Mouse (Mus musculus) neural tube, embryonic 12.5 days (tissue): Measurements from ENCODE around the gene Myl6. TPM values are rescaled to one million over a fixed set of nuclear protein-coding genes. Genes with fewer than 3 reads are reported as not detected.

ENCODE experiments used
- ATAC-seq: fragments of 200-750 bp; cut with Nextera tagmentation; 2 replicates; pipeline ENCODE4 v1.8.0; 2017; ENCODE audit warnings: low read depth, mild to moderate bottlenecking, moderate TSS enrichment, moderate library complexity; ENCODE audit not compliant: low FRiP score
- H3K27ac ChIP-seq: fragments of 300-500 bp; sonication (generic); 2 replicates; pipeline ENCODE4 v1.5.1; 2016
- H3K27me3 ChIP-seq: fragments of 300-500 bp; sonication (generic); replicated peaks from 2 replicates; pipeline ENCODE4 v1.6.1; 2016; ENCODE audit warnings: mild to moderate bottlenecking
- H3K36me3 ChIP-seq: fragments of 300-500 bp; sonication (generic); 2 replicates; pipeline ENCODE4 v1.6.1; 2016; ENCODE audit warnings: mild to moderate bottlenecking
- H3K4me1 ChIP-seq: fragments of 300-500 bp; sonication (generic); 2 replicates; pipeline ENCODE4 v1.6.1; 2016
- H3K4me2 ChIP-seq: fragments of 300-500 bp; sonication (generic); replicated peaks from 2 replicates; pipeline ENCODE4 v1.6.1; 2016; ENCODE audit warnings: mild to moderate bottlenecking
- H3K4me3 ChIP-seq: fragments of 300-500 bp; sonication (generic); 2 replicates; pipeline ENCODE4 v1.5.1; 2016
- H3K9ac ChIP-seq: fragments of 300-500 bp; sonication (generic); 2 replicates; pipeline ENCODE4 v1.6.1; 2016; ENCODE audit warnings: mild to moderate bottlenecking
- H3K9me3 ChIP-seq: fragments of 300-500 bp; sonication (generic); 2 replicates; pipeline ENCODE4 v1.6.1; 2016; ENCODE audit warnings: mild to moderate bottlenecking
- WGBS: fragments of 180-500 bp; shearing (Covaris S2); methylation state at CpG from one replicate; pipeline ENCODE4 v1.1.7; 2016; 5-methylcytosine and 5-hydroxymethylcytosine counted together
- polyA plus RNA-seq: library from polyadenylated mRNA; unstranded; fragments of >200 nt; fragmentation: Nextera tagmentation; extraction: Ambion mirVana; gene quantifications from 2 replicates; pipeline ENCODE4 v1.2.1, GENCODE M21; 2016

Gene Myl6
- polyA plus RNA-seq, result 879 and 909 TPM in 2 replicates

DNA sequence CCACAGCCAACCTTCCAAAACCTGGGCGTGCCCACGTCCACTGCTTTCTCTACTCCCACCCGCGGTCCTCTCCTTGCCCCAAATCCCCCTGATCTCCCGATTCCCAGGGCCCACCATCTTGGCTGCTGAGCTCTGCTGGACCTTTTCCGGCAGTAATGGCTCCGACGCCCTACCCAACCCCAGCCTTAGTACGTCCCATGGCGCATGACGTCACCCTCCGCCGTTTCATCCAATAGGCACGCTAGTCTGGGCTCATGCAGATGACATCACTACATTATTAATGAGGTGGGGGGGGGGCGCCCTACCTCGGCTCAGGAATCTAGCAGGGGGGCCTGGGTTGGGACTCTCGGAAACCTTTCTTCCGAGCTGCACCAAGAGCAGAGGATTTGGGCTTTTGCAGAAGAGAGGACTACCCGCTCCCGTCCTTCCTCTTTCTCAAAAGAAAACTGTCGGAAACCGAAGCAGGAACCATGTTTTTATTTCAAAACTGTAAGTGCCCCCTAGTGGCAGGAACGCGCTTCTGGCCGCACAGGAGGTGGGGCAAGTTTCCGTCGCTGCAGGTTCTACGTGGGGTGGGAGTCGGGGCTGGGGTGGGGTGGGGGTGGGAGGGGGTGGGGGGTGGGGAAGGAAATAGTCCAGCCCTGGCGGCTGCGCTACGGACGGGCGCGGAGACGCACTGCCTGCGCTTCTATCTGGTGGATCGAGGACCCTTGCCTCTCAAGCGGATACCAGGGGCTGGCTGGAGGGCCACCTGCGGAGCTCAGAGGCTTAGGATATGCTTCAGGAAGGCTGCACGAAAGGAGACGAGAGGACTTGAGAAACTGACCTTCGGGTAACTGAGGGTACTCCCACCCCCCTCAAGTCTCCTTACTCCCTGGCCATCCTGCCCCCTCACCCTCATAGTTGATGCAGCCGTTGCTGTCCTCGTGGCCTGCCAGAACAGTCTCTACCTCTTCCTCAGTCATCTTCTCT lies at the start of gene Myl6:
Myl6 (minus strand) TSS at position 451 of the 972 bp plus-strand sequence.
- Histone ChIP-seq H3K9me3 (no peaks in the 10 kb centered on the region), H3K4me2 (peak within 1 kb of the TSS; percentile 84), H3K4me1 (peaks cover 36% of the 10 kb centered on the region), H3K27ac (peak within 1 kb of the TSS; percentile 54), H3K27me3 (no peaks in the 10 kb centered on the region), H3K4me3 (peak within 1 kb of the TSS; percentile 66), H3K9ac (peak within 1 kb of the TSS; percentile 78), H3K36me3 (peaks cover 29% of the 10 kb centered on the region)
- peak; percentile 94 for ATAC-seq
- under 1% methylated on average over 45 of the region's 45 CpGs for WGBS

DNA sequence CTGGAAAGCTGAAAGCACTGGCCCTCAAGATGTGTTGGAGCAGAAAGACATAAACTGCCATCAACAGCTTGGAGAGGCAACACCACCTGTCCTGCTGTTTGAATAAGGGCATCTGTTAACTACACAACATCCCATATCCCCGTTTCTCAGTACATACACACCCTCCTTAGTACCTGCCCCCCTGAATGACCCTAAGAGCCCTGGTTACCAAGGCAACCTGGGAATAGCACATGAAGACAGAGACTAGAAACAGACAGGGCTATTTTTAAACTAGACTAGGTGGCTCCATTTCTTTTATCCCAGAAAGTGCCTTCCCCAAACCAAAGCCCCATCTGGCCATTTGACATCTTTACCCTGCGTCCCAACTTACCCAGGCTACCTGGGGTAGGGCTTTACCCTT lies 49.2 kb upstream of the Myl6 start:
- peaks cover 46% of the 10 kb centered on the region for H3K36me3 ChIP-seq
- H3K9me3 ChIP-seq, result no peaks in the 10 kb centered on the region
- H3K4me1 ChIP-seq, result peaks cover 12% of the 10 kb centered on the region; the same call in 1 of the 2 replicates
- H3K27ac ChIP-seq, result no peak overlapping the region
- H3K27me3 ChIP-seq, result no peaks in the 10 kb centered on the region; the same call in 1 of the 2 replicates
- no peak overlapping the region for H3K4me3 ChIP-seq
- 83% methylated on average over 2 of the region's 2 CpGs for WGBS
- H3K4me2 ChIP-seq, result no peak overlapping the region
- H3K9ac ChIP-seq, result no peak overlapping the region
- ATAC-seq, result no peak

DNA sequence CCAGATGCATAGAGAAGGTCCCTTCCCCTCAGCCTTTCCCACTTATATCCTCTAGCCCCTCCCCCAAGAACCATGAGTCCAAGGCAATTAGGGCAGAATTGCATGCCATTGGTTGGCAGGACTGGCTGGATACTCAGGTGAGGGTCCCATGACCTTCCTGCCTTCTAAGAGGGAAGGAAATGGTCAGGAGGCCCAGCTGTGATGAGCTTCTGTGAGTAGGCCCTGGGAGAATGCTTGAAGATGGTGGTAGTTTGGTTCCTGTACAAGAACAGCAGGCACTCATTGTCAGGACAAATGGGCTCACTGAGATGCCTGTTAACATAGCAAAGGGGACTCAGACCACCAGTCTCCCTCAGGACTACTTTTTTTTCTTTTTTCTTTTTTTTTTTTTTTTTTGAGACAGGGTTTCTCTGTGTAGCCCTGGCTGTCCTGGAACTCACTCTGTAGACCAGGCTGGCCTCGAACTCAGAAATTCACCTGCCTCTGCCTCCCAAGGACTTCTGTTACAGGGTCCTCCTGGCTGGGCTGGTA lies 44.5 kb upstream of the Myl6 start:
- no peak overlapping the region for H3K4me2 ChIP-seq
- H3K4me1 ChIP-seq, result no peaks in the 10 kb centered on the region
- peaks cover 24% of the 10 kb centered on the region for H3K36me3 ChIP-seq
- no peak overlapping the region for H3K4me3 ChIP-seq
- 88% methylated on average over 1 of the region's 1 CpGs for WGBS
- no peak for ATAC-seq
- H3K9me3 ChIP-seq, result no peaks in the 10 kb centered on the region
- no peaks in the 10 kb centered on the region for H3K27me3 ChIP-seq
- no peak overlapping the region for H3K9ac ChIP-seq
- no peak overlapping the region for H3K27ac ChIP-seq

DNA sequence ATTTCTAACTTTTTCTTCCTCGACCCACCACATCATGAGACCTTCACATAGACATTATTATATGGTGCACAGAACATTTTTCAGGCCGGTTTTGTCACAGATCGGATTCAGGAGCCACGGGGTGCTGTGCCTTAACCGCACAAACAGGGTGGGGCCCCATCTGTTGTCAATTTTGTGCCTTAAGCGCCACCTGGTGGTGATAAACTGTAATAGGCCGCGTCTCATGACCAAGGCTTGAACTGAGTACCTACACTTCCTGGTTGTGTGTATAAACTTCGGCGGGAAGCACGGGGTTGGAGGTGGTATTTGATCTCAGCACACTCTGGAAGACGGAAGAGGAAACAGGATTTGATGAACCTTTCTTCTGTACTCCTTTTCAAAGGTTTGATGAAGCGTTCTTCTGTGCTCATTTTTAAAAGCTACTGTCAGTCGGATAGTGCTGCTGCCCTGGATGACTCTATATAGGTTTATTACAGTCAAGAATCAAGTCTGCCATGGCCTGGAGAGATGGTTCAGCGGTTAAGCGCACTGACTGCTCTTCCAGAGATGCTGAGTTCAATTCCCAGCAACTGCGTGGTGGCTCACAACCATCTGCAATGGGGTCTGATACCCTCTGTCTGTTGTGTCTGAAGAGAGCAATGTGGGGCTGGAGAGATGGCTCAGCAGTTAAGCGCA lies 42.5 kb upstream of the Myl6 start:
- 17% methylated on average over 18 of the region's 18 CpGs for WGBS
- no peaks in the 10 kb centered on the region for H3K9me3 ChIP-seq
- peak; percentile 85 for ATAC-seq
- no peaks in the 10 kb centered on the region for H3K27me3 ChIP-seq
- no peak overlapping the region; the same call in 1 of the 2 replicates for H3K4me3 ChIP-seq
- H3K9ac ChIP-seq, result no peak overlapping the region
- H3K27ac ChIP-seq, result no peak overlapping the region
- H3K4me1 ChIP-seq, result no peaks in the 10 kb centered on the region
- peaks cover 6% of the 10 kb centered on the region; the same call in 1 of the 2 replicates for H3K36me3 ChIP-seq
- H3K4me2 ChIP-seq, result peak overlapping the region; percentile 45

DNA sequence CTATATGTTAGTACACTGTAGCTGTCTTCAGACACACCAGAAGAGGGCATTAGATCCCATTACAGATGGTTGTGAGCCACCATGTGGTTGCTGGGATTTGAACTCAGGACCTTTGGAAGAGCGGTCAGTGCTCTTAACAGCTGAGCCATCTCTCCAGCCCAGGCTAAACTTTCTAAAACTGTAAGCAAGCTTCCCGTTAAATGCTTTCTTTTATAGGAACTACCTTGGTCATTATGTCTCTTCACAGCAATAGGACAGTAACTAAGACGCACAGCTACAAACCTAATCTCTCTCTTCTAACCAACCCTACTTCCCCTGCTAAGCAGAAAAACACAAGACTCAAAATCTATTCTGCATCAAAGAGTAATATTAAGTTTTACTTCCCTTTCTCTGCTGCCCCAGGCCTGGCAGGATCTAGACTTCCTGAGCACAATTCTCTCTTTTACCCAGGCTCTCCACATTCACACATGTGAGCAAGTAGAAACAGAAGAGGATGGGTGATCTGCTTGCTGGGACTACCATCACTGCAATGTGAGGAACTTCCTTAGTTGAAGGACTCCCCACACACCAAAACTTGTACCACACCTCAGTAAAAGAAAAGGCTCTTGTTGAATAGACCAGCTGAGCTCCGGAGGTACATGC lies 41.8 kb upstream of the Myl6 start:
- Histone ChIP-seq H3K9ac (no peak overlapping the region), H3K4me3 (no peak overlapping the region; the same call in 1 of the 2 replicates), H3K36me3 (no peaks in the 10 kb centered on the region), H3K27ac (no peak overlapping the region), H3K27me3 (no peaks in the 10 kb centered on the region), H3K9me3 (no peaks in the 10 kb centered on the region), H3K4me2 (peak overlapping the region; percentile 45), H3K4me1 (no peaks in the 10 kb centered on the region)
- WGBS, result 81% methylated on average over 4 of the region's 4 CpGs
- no peak for ATAC-seq

DNA sequence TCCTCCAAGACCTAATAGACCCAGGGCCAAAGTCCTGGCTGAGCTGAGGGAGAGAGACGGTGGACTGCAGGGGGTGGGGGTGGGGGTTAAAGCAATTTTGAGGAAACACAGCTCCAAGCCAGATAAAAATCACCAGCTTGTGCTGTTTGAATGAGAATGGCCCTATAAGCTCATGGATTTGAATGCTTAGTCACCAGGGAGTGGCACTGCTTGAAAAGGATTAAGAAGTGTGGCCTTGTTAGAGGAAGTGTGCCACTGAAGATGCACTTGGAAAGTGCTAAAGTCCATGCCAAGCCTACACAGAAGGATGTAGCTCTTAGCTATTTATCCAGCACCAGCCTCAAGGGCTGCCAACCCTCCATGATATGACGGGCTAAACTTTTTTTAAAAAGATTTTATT lies 41.3 kb upstream of the Myl6 start:
- no peak overlapping the region for H3K9ac ChIP-seq
- no peak overlapping the region for H3K27ac ChIP-seq
- no peaks in the 10 kb centered on the region for H3K9me3 ChIP-seq
- 81% methylated on average over 2 of the region's 2 CpGs for WGBS
- H3K36me3 ChIP-seq, result no peaks in the 10 kb centered on the region
- no peaks in the 10 kb centered on the region for H3K27me3 ChIP-seq
- H3K4me3 ChIP-seq, result no peak overlapping the region
- no peak for ATAC-seq
- no peak overlapping the region for H3K4me2 ChIP-seq
- no peaks in the 10 kb centered on the region for H3K4me1 ChIP-seq

DNA sequence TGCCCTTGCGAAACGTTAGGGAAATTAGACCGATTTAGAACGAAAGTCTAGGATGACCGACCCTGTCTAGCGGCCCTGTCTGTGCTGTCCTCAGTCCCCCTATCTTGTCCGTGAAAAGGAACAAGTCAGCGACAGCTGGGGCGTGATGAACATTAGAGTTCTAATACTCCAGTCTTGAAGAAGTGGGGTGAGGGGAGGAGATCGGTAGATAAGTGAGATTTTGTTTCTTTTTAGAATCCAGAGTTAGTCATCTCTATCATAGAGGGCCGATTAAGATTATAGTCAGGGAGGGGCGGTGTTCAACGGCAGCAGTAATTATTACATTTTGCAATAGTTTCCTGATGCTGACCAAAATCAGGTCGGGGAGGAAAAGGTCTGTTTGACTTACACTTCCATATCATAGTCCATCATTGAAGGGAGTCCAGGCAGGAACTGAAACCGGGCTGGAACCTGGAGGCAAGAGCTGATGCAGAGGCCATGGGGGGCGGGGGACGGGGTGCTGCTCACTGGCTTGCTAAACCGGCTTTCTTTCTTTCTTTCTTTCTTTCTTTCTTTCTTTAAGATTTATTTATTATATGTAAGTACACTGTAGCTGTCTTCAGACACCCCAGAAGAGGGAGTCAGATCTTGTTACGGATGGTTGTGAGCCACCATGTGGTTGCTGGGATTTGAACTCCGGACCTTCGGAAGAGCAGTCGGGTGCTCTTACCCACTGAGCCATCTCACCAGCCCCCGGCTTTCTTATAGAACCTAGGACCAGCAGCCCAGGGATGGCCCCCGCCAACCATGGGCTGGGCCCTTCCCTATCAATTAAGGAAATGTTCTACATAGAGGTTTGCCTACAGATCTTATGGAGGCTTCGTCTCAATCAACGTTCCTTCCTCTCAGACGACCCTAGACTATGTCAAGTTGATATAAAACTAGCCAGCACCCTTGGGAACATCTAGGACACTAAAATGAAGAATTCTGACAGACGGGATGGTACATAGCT lies 32.7 kb upstream of the Myl6 start:
- 33% methylated on average over 28 of the region's 28 CpGs for WGBS
- Histone ChIP-seq H3K27me3 (peaks cover 7% of the 10 kb centered on the region), H3K9ac (no peak overlapping the region), H3K4me2 (peak overlapping the region; percentile 99), H3K4me3 (peak overlapping the region; percentile 78), H3K9me3 (no peaks in the 10 kb centered on the region), H3K27ac (no peak overlapping the region), H3K36me3 (peaks cover 6% of the 10 kb centered on the region; the same call in 1 of the 2 replicates), H3K4me1 (peaks cover 17% of the 10 kb centered on the region)
- ATAC-seq, result peak; percentile 18; the same call in 1 of the 2 replicates

DNA sequence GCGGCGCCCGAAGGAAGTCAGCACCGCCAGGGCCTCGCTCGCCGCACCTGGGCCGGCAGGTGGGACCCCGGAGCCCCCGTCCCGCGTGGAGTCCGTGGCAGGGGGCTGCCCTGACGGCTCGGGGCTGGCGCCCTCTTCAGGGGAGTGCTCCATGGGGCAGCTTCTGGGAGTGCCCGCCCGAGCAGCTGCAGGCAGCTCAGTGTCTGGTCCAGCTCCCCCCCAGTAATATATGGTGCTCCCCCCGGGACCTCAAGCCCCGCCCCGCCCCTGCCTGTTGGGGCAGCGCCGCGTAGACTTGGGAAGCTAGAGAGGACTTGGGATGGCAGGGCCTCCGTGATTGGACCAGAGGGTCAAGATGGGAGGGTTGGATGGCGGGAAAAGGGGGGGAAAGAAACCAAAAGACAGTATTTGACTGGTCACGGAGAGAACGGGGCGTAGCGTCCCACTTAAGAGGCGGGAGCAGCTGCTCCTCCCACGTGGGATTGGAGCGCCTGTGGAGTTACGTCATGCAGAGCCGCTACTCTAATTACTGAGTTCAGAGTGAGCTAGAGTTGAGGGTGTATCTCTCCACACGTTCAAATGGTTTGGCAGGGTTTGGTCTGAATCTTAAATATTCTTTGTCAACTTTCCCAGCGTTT lies 31.8 kb upstream of the Myl6 start, which contains the start of gene Esyt1:
Esyt1 (minus strand) TSS at position 201 of the 638 bp plus-strand sequence.
- Histone ChIP-seq H3K27ac (peak within 1 kb of the TSS; percentile 50), H3K4me1 (peaks cover 17% of the 10 kb centered on the region), H3K9ac (peak within 1 kb of the TSS; percentile 75), H3K9me3 (no peaks in the 10 kb centered on the region), H3K4me3 (peak within 1 kb of the TSS; percentile 78), H3K27me3 (peaks cover 7% of the 10 kb centered on the region), H3K36me3 (peaks cover 6% of the 10 kb centered on the region), H3K4me2 (peak within 1 kb of the TSS; percentile 99)
- WGBS, result under 1% methylated on average over 37 of the region's 37 CpGs
- ATAC-seq, result peak; percentile 97

DNA sequence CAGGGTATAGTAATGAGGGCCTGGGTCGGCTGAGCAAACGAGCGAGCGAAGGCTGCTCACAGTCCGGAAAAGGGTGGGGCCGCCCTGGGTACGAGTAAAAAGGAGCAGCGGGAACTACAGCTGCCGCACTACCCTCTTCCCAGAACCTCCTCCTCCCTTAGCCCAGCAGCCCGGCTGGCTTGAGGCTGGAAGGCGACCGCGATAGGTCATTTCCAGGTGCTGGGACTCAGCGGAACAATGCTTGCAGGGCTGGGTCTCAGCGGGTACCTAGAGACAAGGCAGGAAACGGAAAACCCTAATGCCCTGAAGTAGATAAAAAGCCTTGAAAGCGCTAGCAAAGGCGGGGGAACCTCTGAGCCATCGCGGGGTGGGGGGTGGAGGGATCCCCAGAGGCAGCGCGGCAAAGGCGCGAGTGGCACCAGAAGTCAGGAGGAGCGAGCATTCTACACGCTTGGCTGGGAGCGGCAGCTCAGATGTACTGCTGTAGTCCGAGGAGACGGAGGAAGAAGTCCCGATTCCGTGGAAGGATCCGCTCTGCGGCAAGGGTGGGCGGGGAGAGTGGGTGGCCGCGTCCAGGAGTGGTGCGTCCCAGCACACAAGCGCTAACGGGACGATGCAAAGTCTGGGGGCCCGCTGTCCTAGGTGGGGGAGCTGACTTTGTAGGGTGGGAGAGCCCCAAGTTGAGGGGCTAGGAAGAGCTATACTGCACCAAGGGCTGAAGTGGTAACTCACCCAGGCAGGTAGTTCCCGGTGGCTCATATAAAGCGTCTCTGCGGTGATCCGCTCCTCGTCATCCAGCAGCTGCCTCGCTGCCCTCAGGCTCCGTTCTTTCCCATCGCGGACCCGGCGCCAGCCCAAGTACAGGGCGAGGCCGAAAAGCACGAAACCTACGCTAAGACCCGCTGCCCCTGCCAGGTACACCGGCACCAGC lies 31.1 kb upstream of the Myl6 start:
- H3K4me1 ChIP-seq, result peaks cover 17% of the 10 kb centered on the region
- peak; percentile 45 for ATAC-seq

More for the DNA sequence above, 31.1 kb upstream of the Myl6 start:
- Histone ChIP-seq H3K9me3 (no peaks in the 10 kb centered on the region), H3K9ac (peak overlapping the region; percentile 75), H3K27me3 (peaks cover 7% of the 10 kb centered on the region), H3K4me2 (peak overlapping the region; percentile 99), H3K4me3 (peak overlapping the region; percentile 78), H3K27ac (peak overlapping the region; percentile 50), H3K36me3 (peaks cover 14% of the 10 kb centered on the region)
- under 1% methylated on average over 58 of the region's 58 CpGs for WGBS
